Mouse (Mus musculus) CH12.LX (cell line): ENCODE data around the gene BC030867. TPM values are rescaled to one million over a fixed set of nuclear protein-coding genes. Genes with fewer than 3 reads are reported as not detected.
A peak's percentile ranks its signal among the peaks of the same experiment; 100 is the strongest.

Experiments used
- DNase-seq: peaks from one replicate; pipeline ENCODE4 v3.0.0-alpha.2; 2013; ENCODE audit errors: extremely low read depth
- H3K27ac ChIP-seq: 2 replicates; pipeline ENCODE4 v1.5.1; 2012; ENCODE audit warnings: low read depth, mild to moderate bottlenecking, control low read depth, moderate library complexity; ENCODE audit not compliant: insufficient read depth
- H3K27me3 ChIP-seq: replicated peaks from 2 replicates; pipeline ENCODE3; 2012; ENCODE audit warnings: inconsistent platforms
- H3K36me3 ChIP-seq, 2 experiments: replicated peaks in 1 of 2; 2 replicates each; pipeline versions ENCODE3 to v1.6.1; 2012; ENCODE audit warnings: inconsistent platforms in 1 of 2, low read length in 1 of 2, mild to moderate bottlenecking in 1 of 2, mixed read lengths in 1 of 2, moderate library complexity in 1 of 2; ENCODE audit not compliant: control insufficient read depth in 1 of 2, insufficient read depth in 1 of 2
- H3K4me1 ChIP-seq, 2 experiments: 2 replicates each; pipeline ENCODE4 v1.6.1; 2012; ENCODE audit warnings: inconsistent platforms in 1 of 2, moderate library complexity in 1 of 2; ENCODE audit not compliant: insufficient read depth in 2 of 2, control insufficient read depth in 1 of 2
- H3K4me2 ChIP-seq: 2 replicates; pipeline ENCODE4 v1.6.1; 2012; ENCODE audit warnings: low read depth, mild to moderate bottlenecking, control low read depth; ENCODE audit not compliant: poor library complexity, insufficient read depth, severe bottlenecking
- H3K4me3 ChIP-seq, 3 experiments: fragments of 150-350 bp in 1 of 3; sonication (generic) in 1 of 3; replicated peaks in 1 of 3; 2 replicates each; pipeline versions ENCODE3 to v1.5.1; 2011 to 2012; ENCODE audit warnings: low read depth in 2 of 3, low read length in 2 of 3, mild to moderate bottlenecking in 2 of 3, moderate library complexity in 2 of 3, control low read depth in 1 of 3, improper control_type of control experiment in 1 of 3, inconsistent platforms in 1 of 3, mixed read lengths in 1 of 3; ENCODE audit not compliant: poor library complexity in 1 of 3
- H3K79me2 ChIP-seq: replicated peaks from 2 replicates; pipeline ENCODE4 v1.6.1; 2012; ENCODE audit warnings: mild to moderate bottlenecking, moderate library complexity; ENCODE audit not compliant: control insufficient read depth, poor library complexity, insufficient read depth, severe bottlenecking; ENCODE audit errors: extremely low read depth
- H3K9ac ChIP-seq: 2 replicates; pipeline ENCODE4 v1.6.1; 2012; ENCODE audit warnings: low read depth, mild to moderate bottlenecking, control low read depth, moderate library complexity; ENCODE audit not compliant: insufficient read depth
- H3K9me3 ChIP-seq: replicated peaks from 2 replicates; pipeline ENCODE3; 2012; ENCODE audit warnings: low read length, inconsistent platforms, mixed read lengths
- BHLHE40 ChIP-seq: IDR thresholded peaks from 2 replicates; pipeline ENCODE4 v1.6.1; 2011; ENCODE audit warnings: mild to moderate bottlenecking, low read depth, low read length, improper control_type of control experiment
- CHD2 ChIP-seq: IDR thresholded peaks from 2 replicates; pipeline ENCODE4 v1.6.1; 2011; ENCODE audit warnings: low read length, improper control_type of control experiment
- EP300 ChIP-seq: IDR thresholded peaks from 2 replicates; pipeline ENCODE4 v1.6.1; 2011; ENCODE audit warnings: low read length, improper control_type of control experiment
- ETS1 ChIP-seq: conservative IDR thresholded peaks from 2 replicates; pipeline ENCODE4 v1.6.1; 2012; ENCODE audit warnings: low read depth, mild to moderate bottlenecking, inconsistent platforms, low read length, improper control_type of control experiment, moderate library complexity
- GABPA ChIP-seq: IDR thresholded peaks from 2 replicates; pipeline ENCODE4 v1.6.1; 2012; ENCODE audit warnings: low read depth, low read length, improper control_type of control experiment, inconsistent platforms; ENCODE audit not compliant: insufficient replicate concordance
- HCFC1 ChIP-seq: IDR thresholded peaks from 2 replicates; pipeline ENCODE4 v1.6.1; 2012; ENCODE audit warnings: low read depth, mild to moderate bottlenecking, inconsistent platforms, low read length, improper control_type of control experiment
- IRF4 ChIP-seq: IDR thresholded peaks from 2 replicates; pipeline ENCODE4 v1.6.1; 2014; ENCODE audit warnings: low read depth, mild to moderate bottlenecking, inconsistent platforms, low read length, improper control_type of control experiment
- JUND ChIP-seq: conservative IDR thresholded peaks from 2 replicates; pipeline ENCODE4 v1.6.1; 2011; ENCODE audit warnings: low read depth, low read length, improper control_type of control experiment
- KAT2A ChIP-seq: IDR thresholded peaks from 2 replicates; pipeline ENCODE4 v1.6.1; 2012; ENCODE audit warnings: low read length, improper control_type of control experiment, inconsistent platforms; ENCODE audit not compliant: insufficient replicate concordance
- MEF2A ChIP-seq: IDR thresholded peaks from 2 replicates; pipeline ENCODE4 v1.6.1; 2014; ENCODE audit warnings: low read depth, mild to moderate bottlenecking, inconsistent platforms, low read length, improper control_type of control experiment, borderline replicate concordance
- MXI1 ChIP-seq: IDR thresholded peaks from 2 replicates; pipeline ENCODE4 v1.6.1; 2011; ENCODE audit warnings: mild to moderate bottlenecking, low read depth, low read length, improper control_type of control experiment
- MYC ChIP-seq: IDR thresholded peaks from 2 replicates; pipeline ENCODE4 v1.6.1; 2011; ENCODE audit warnings: low read depth, mild to moderate bottlenecking, improper control_type of control experiment, low read length
- NELFE ChIP-seq: IDR thresholded peaks from 2 replicates; pipeline ENCODE4 v1.6.1; 2011; ENCODE audit warnings: low read depth, low read length, improper control_type of control experiment
- NRF1 ChIP-seq: IDR thresholded peaks from 2 replicates; pipeline ENCODE4 v1.6.1; 2014; ENCODE audit warnings: low read depth, mild to moderate bottlenecking, inconsistent platforms, low read length, improper control_type of control experiment, moderate library complexity
- POLR2A ChIP-seq: IDR thresholded peaks from 2 replicates; pipeline ENCODE4 v1.6.1; 2011; ENCODE audit warnings: low read depth, mild to moderate bottlenecking, improper control_type of control experiment, low read length
- RCOR1 ChIP-seq: conservative IDR thresholded peaks from 2 replicates; pipeline ENCODE4 v1.6.1; 2012; ENCODE audit warnings: low read depth, mild to moderate bottlenecking, inconsistent platforms, low read length, improper control_type of control experiment
- SIN3A ChIP-seq: IDR thresholded peaks from 2 replicates; pipeline ENCODE4 v1.6.1; 2012; ENCODE audit warnings: low read length, improper control_type of control experiment, inconsistent platforms
- TBP ChIP-seq: conservative IDR thresholded peaks from 2 replicates; pipeline ENCODE4 v1.6.1; 2011; ENCODE audit warnings: low read depth, low read length, improper control_type of control experiment
- USF1 ChIP-seq: IDR thresholded peaks from 2 replicates; pipeline ENCODE4 v1.6.1; 2014; ENCODE audit warnings: low read depth, mild to moderate bottlenecking, inconsistent platforms, low read length, improper control_type of control experiment
- USF2 ChIP-seq: conservative IDR thresholded peaks from 2 replicates; pipeline ENCODE4 v1.6.1; 2011; ENCODE audit warnings: low read depth, low read length, improper control_type of control experiment
- ZC3H11A ChIP-seq: IDR thresholded peaks from 2 replicates; pipeline ENCODE4 v1.6.1; 2012; ENCODE audit warnings: low read depth, mild to moderate bottlenecking, inconsistent platforms, low read length, improper control_type of control experiment
- dilution Hi-C: fragments of 300-500 bp; cut with MboI; formaldehyde crosslinking; loops from 2 replicates; pipeline ENCODE4 v1.14.3; 2020; ENCODE audit warnings: low sequenced_read_pairs; ENCODE audit not compliant: extremely low pct_unique_long_range_greater_than_20kb, extremely low pct_ligation_motif_present
- in situ Hi-C: fragments of 300-500 bp; cut with MboI; formaldehyde crosslinking; loops from 3 replicates; pipeline ENCODE4 v1.14.3; 2019; ENCODE audit warnings: low sequenced_read_pairs, low pct_ligation_motif_present, low pct_unique_long_range_greater_than_20kb, mixed read lengths
- polyA plus RNA-seq: library from polyadenylated mRNA; unstranded; fragments of >175 nt; gene quantifications from 2 replicates; pipeline ENCODE4 v1.2.1, GENCODE M21; 2012; ENCODE audit warnings: low read depth; ENCODE audit not compliant: insufficient read length
- total RNA-seq, 2 experiments: library from RNA; depleted of rRNA; stranded (reverse); fragments of 300-350 nt in 1 of 2; fragments of >200 nt in 1 of 2; gene quantifications; 2 replicates each; pipeline ENCODE4 v1.2.3; 2012 to 2014

BC030867 gene
- total and polyA plus RNA-seq, 3 experiments = 11.4 to 34.0 (median 26.2) TPM

GRCm38 (mm10) chr11:102284501-102285094 is 35.9 kb downstream of the BC030867 start, which contains the start of gene Tmub2 (continued):
- TF ChIP-seq KAT2A (peak; percentile 78; the same call in 1 of the 2 replicates), CHD2 (peak; percentile 41), GABPA (peak; percentile 100), MYC (peak; percentile 71), NRF1 (peak; percentile 47; the same call in 1 of the 2 replicates), TBP (peak; percentile 75; the same call in 1 of the 2 replicates), USF1 (no peak), NELFE (peak; percentile 24; the same call in 1 of the 2 replicates)

GRCm38 (mm10) chr11:102285095-102285834 is 36.6 kb downstream of the BC030867 start:
- peak overlapping the region; percentile 67 for H3K9ac ChIP-seq
- no peaks in the 10 kb centered on the region; the same call in 1 of the 2 replicates for H3K79me2 ChIP-seq
- in situ Hi-C loops = no loop called here
- H3K4me2 ChIP-seq = peak overlapping the region; percentile 88
- H3K9me3 ChIP-seq = no peaks in the 10 kb centered on the region
- dilution Hi-C loops = no loop called here
- H3K4me1 ChIP-seq = peaks cover 5 to 36% of the 10 kb centered on the region in 2 experiments
- no peaks in the 10 kb centered on the region for H3K27me3 ChIP-seq
- DNase-seq = no peak
- H3K36me3 ChIP-seq = peaks cover 27 to 41% of the 10 kb centered on the region in 2 experiments
- TF ChIP-seq BHLHE40 (no peak), USF1 (no peak), EP300 (no peak), RCOR1 (peak; percentile 11; the same call in 1 of the 2 replicates), ZC3H11A (no peak), MXI1 (no peak), HCFC1 (peak; percentile 8; the same call in 1 of the 2 replicates), IRF4 (no peak), MEF2A (no peak), JUND (no peak), ETS1 (no peak), SIN3A (no peak), MYC (no peak), USF2 (no peak), POLR2A (no peak), GABPA (no peak)
- TF ChIP-seq, all 38 proteins: peak for 2
- H3K4me3 ChIP-seq = peak overlapping the region; percentile 70 to 97 (median 75)
- peak overlapping the region; percentile 44 for H3K27ac ChIP-seq
